Mouse (Mus musculus) kidney, embryonic 16.5 days (tissue): ENCODE data around the gene Esrrg. TPM values are rescaled to one million over a fixed set of nuclear protein-coding genes. Genes with fewer than 3 reads are reported as not detected.
A peak's percentile ranks its signal among the peaks of the same experiment; 100 is the strongest.

ENCODE experiments used
- ATAC-seq: fragments of 200-750 bp; cut with Nextera tagmentation; 2 replicates; pipeline ENCODE4 v1.8.0; 2017; ENCODE audit warnings: moderate TSS enrichment; ENCODE audit not compliant: low FRiP score, low TSS enrichment
- H3K27ac ChIP-seq: fragments of 300-500 bp; sonication (generic); 2 replicates; pipeline ENCODE4 v1.5.1; 2014; ENCODE audit warnings: low read length
- H3K27me3 ChIP-seq: fragments of 300-500 bp; sonication (generic); 2 replicates; pipeline ENCODE4 v1.6.1; 2014; ENCODE audit warnings: low read length, control low read depth, mixed read lengths; ENCODE audit not compliant: insufficient read depth
- H3K36me3 ChIP-seq: fragments of 300-500 bp; sonication (generic); 2 replicates; pipeline ENCODE4 v1.6.1; 2014; ENCODE audit warnings: low read length, control low read depth, mixed read lengths; ENCODE audit not compliant: insufficient read depth
- H3K4me1 ChIP-seq: fragments of 300-500 bp; sonication (generic); 2 replicates; pipeline ENCODE4 v1.6.1; 2014; ENCODE audit warnings: low read length, control low read depth, mixed read lengths; ENCODE audit not compliant: insufficient read depth
- H3K4me2 ChIP-seq: fragments of 300-500 bp; sonication (generic); replicated peaks from 2 replicates; pipeline ENCODE4 v1.6.1; 2014; ENCODE audit warnings: low read depth, low read length
- H3K4me3 ChIP-seq: fragments of 300-500 bp; sonication (generic); 2 replicates; pipeline ENCODE4 v1.5.1; 2014; ENCODE audit warnings: mild to moderate bottlenecking, low read length
- H3K9ac ChIP-seq: fragments of 300-500 bp; sonication (generic); replicated peaks from 2 replicates; pipeline ENCODE4 v1.6.1; 2014; ENCODE audit warnings: low read length
- H3K9me3 ChIP-seq: fragments of 300-500 bp; sonication (generic); 2 replicates; pipeline ENCODE4 v1.6.1; 2016; ENCODE audit warnings: low read length, control low read depth
- WGBS: fragments of 180-500 bp; shearing (Covaris S2); extraction: QIAGEN DNeasy Blood & Tissue Kit; methylation state at CpG from one replicate; pipeline ENCODE4 v1.1.7; 2014; 5-methylcytosine and 5-hydroxymethylcytosine counted together
- polyA plus RNA-seq: library from polyadenylated mRNA; unstranded; fragments of >200 nt; fragmentation: Nextera tagmentation; extraction: Ambion mirVana; gene quantifications from 2 replicates; pipeline ENCODE4 v1.2.1, GENCODE M21; 2015

Esrrg gene
- polyA plus RNA-seq, 1 experiment from 2014 or later, result 36.0 TPM

GRCm38 (mm10) chr1:187965921-187966320 is 357.3 kb downstream of the Esrrg start:
- H3K4me2 ChIP-seq, result no peak overlapping the region
- no peak for ATAC-seq
- WGBS, result 24% methylated on average over 6 of the region's 6 CpGs
- H3K4me1 ChIP-seq, result peaks cover 6% of the 10 kb centered on the region; the same call in 1 of the 2 replicates
- no peak overlapping the region for H3K4me3 ChIP-seq
- H3K36me3 ChIP-seq, result no peaks in the 10 kb centered on the region
- no peak overlapping the region for H3K9ac ChIP-seq
- no peak overlapping the region for H3K27ac ChIP-seq
- H3K27me3 ChIP-seq, result no peaks in the 10 kb centered on the region
- H3K9me3 ChIP-seq, result no peaks in the 10 kb centered on the region

GRCm38 (mm10) chr1:187968379-187968778 is 359.8 kb downstream of the Esrrg start:
- Histone ChIP-seq H3K4me1 (peaks cover 6% of the 10 kb centered on the region; the same call in 1 of the 2 replicates), H3K36me3 (no peaks in the 10 kb centered on the region), H3K9me3 (no peaks in the 10 kb centered on the region), H3K4me3 (no peak overlapping the region), H3K27ac (no peak overlapping the region), H3K27me3 (no peaks in the 10 kb centered on the region), H3K4me2 (no peak overlapping the region), H3K9ac (no peak overlapping the region)
- 38% methylated on average over 4 of the region's 4 CpGs for WGBS
- ATAC-seq, result peak; percentile 78

GRCm38 (mm10) chr1:187969491-187969890 is 360.9 kb downstream of the Esrrg start:
- ATAC-seq, result no peak
- Histone ChIP-seq H3K27me3 (no peaks in the 10 kb centered on the region), H3K4me3 (no peak overlapping the region), H3K9me3 (no peaks in the 10 kb centered on the region), H3K9ac (no peak overlapping the region), H3K4me2 (no peak overlapping the region), H3K27ac (peak overlapping the region; percentile 58; the same call in 1 of the 2 replicates), H3K36me3 (no peaks in the 10 kb centered on the region), H3K4me1 (peaks cover 6% of the 10 kb centered on the region; the same call in 1 of the 2 replicates)
- WGBS, result 58% methylated on average over 5 of the region's 5 CpGs

GRCm38 (mm10) chr1:187974396-187974795 is 365.8 kb downstream of the Esrrg start:
- Histone ChIP-seq H3K36me3 (no peaks in the 10 kb centered on the region), H3K9me3 (no peaks in the 10 kb centered on the region), H3K4me1 (peaks cover 2% of the 10 kb centered on the region; the same call in 1 of the 2 replicates), H3K27me3 (no peaks in the 10 kb centered on the region), H3K27ac (no peak overlapping the region), H3K9ac (no peak overlapping the region), H3K4me3 (no peak overlapping the region), H3K4me2 (no peak overlapping the region)
- ATAC-seq, result peak; percentile 85; the same call in 1 of the 2 replicates
- 7% methylated on average over 9 of the region's 9 CpGs for WGBS

- no peak for ATAC-seq
- no peaks in the 10 kb centered on the region for H3K4me1 ChIP-seq
- 87% methylated on average over 20 of the region's 20 CpGs for WGBS
- no peak overlapping the region for H3K9ac ChIP-seq
- no peak overlapping the region for H3K4me3 ChIP-seq
- H3K27ac ChIP-seq, result no peak overlapping the region
- no peaks in the 10 kb centered on the region for H3K9me3 ChIP-seq
- no peaks in the 10 kb centered on the region for H3K27me3 ChIP-seq
- H3K36me3 ChIP-seq, result no peaks in the 10 kb centered on the region
- H3K4me2 ChIP-seq, result no peak overlapping the region
Observed at GRCm38 (mm10) chr1:187975465-187976352, 367.1 kb downstream of the Esrrg start.

- Histone ChIP-seq H3K9ac (no peak overlapping the region), H3K27ac (no peak overlapping the region), H3K9me3 (no peaks in the 10 kb centered on the region), H3K4me2 (no peak overlapping the region), H3K36me3 (no peaks in the 10 kb centered on the region), H3K27me3 (no peaks in the 10 kb centered on the region), H3K4me1 (no peaks in the 10 kb centered on the region), H3K4me3 (no peak overlapping the region)
- WGBS, result 79% methylated on average over 9 of the region's 9 CpGs
- no peak for ATAC-seq
Observed at GRCm38 (mm10) chr1:187976353-187976730, 367.8 kb downstream of the Esrrg start.

- Histone ChIP-seq H3K4me3 (no peak overlapping the region), H3K36me3 (no peaks in the 10 kb centered on the region), H3K9me3 (no peaks in the 10 kb centered on the region), H3K4me1 (no peaks in the 10 kb centered on the region), H3K9ac (no peak overlapping the region), H3K27ac (no peak overlapping the region), H3K4me2 (no peak overlapping the region), H3K27me3 (no peaks in the 10 kb centered on the region)
- 81% methylated on average over 2 of the region's 2 CpGs for WGBS
- no peak for ATAC-seq
Observed at GRCm38 (mm10) chr1:187981028-187981427, 372.4 kb downstream of the Esrrg start.

GRCm38 (mm10) chr1:187983177-187983576 is 374.6 kb downstream of the Esrrg start:
- 56% methylated on average over 4 of the region's 4 CpGs for WGBS
- no peak for ATAC-seq

GRCm38 (mm10) chr1:187990161-187990560 is 381.6 kb downstream of the Esrrg start:
- Histone ChIP-seq H3K4me2 (no peak overlapping the region), H3K27me3 (peaks cover 5% of the 10 kb centered on the region), H3K9ac (no peak overlapping the region), H3K4me3 (no peak overlapping the region), H3K9me3 (0 out of 2 replicates have a peak, but pooled peaks cover 3% of the 10 kb centered on the region), H3K36me3 (no peaks in the 10 kb centered on the region), H3K27ac (no peak overlapping the region), H3K4me1 (no peaks in the 10 kb centered on the region)
- no peak for ATAC-seq

More at GRCm38 (mm10) chr1:187983177-187983576, 374.6 kb downstream of the Esrrg start:
- Histone ChIP-seq H3K4me2 (no peak overlapping the region), H3K27me3 (no peaks in the 10 kb centered on the region), H3K4me1 (no peaks in the 10 kb centered on the region), H3K9me3 (no peaks in the 10 kb centered on the region), H3K9ac (no peak overlapping the region), H3K36me3 (no peaks in the 10 kb centered on the region), H3K27ac (no peak overlapping the region), H3K4me3 (no peak overlapping the region)
